In the genomic region with DNA sequence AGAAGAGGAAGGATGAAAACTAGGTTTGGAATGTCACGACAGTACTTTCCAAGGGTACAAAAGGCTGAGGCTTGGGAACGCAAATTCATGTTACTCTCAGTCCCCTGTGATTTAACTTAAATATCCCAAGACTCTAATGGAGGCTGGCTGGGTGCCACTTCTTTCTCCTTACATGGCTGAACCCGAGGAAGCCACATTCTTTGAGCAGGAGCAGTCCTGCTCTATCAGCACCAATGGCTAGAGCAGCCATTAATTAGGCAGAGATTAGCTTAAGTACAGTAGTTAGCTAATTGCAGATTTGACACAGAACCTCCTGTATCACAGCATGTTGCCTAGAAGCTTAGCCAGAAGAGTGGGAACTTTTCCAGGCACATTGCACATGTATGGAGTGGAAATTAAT, we compare ENCODE assay signal across 24 mouse cellular contexts.
DNase-seq lines count a peak whose midpoint lies in the region; ATAC-seq and TF ChIP-seq lines count a peak whose summit lies in the region.
"Had no signal": no experiment of that assay in that cellular context is flagged by ENCODE, and none has a peak within 500 bp of the region (broad histone marks: within the 10 kb centered on the region; RNA-seq: fewer than 3 reads in every experiment).

No protein-coding gene starts in this region.

- no peak overlapping the region for H3K4me2 ChIP-seq in embryonic facial prominence, embryonic 14.5 days (ENCODE audit: low read depth, low read length)
- H3K4me2 ChIP-seq: embryonic facial prominence, embryonic 15.5 days; heart, embryonic 15.5 days; hindbrain, embryonic 14.5 days; stomach, embryonic 15.5 days had no signal

- no peak overlapping the region for H3K9ac ChIP-seq in embryonic facial prominence, embryonic 14.5 days (ENCODE audit: low read depth, low read length)
- H3K9ac ChIP-seq: embryonic facial prominence, embryonic 15.5 days; heart, embryonic 15.5 days; hindbrain, embryonic 14.5 days; stomach, embryonic 15.5 days had no signal

- no peaks in the 10 kb centered on the region for H3K9me3 ChIP-seq in embryonic facial prominence, embryonic 14.5 days (ENCODE audit: control insufficient read depth, low read length)
- no peaks in the 10 kb centered on the region for H3K9me3 ChIP-seq in embryonic facial prominence, embryonic 10.5 days
- H3K9me3 ChIP-seq: embryonic facial prominence, embryonic 15.5 days; heart, embryonic 15.5 days; stomach, embryonic 15.5 days had no signal

- no peaks in the 10 kb centered on the region for H3K36me3 ChIP-seq in embryonic facial prominence, embryonic 14.5 days (ENCODE audit: control insufficient read depth, insufficient read depth, low read length)
- no peaks in the 10 kb centered on the region for H3K36me3 ChIP-seq in embryonic facial prominence, embryonic 10.5 days (replicated peaks)
- H3K36me3 ChIP-seq in kidney, adult 2 months (ENCODE audit: control insufficient read depth, insufficient read depth, low read length) = no peaks in the 10 kb centered on the region
- H3K36me3 ChIP-seq: embryonic facial prominence, embryonic 15.5 days; heart, embryonic 15.5 days; stomach, embryonic 15.5 days had no signal

- no peak for TF ChIP-seq CTCF in kidney, adult 2 months (conservative IDR thresholded peaks at IDR 0.05; ENCODE audit: insufficient read depth, insufficient read length, low read depth, low read length)

- H3K4me3 ChIP-seq in embryonic facial prominence, embryonic 14.5 days (ENCODE audit: low read depth, low read length) = no peak overlapping the region
- no peak overlapping the region for H3K4me3 ChIP-seq in embryonic facial prominence, embryonic 10.5 days
- H3K4me3 ChIP-seq in kidney, adult 2 months (ENCODE audit: insufficient read depth, low read depth, low read length) = no peak overlapping the region
- H3K4me3 ChIP-seq: embryonic facial prominence, embryonic 15.5 days; heart, embryonic 15.5 days; stomach, embryonic 15.5 days had no signal

- H3K4me1 ChIP-seq in embryonic facial prominence, embryonic 14.5 days (ENCODE audit: control insufficient read depth, insufficient read depth, low read length) = no peaks in the 10 kb centered on the region
- H3K4me1 ChIP-seq in embryonic facial prominence, embryonic 10.5 days = no peaks in the 10 kb centered on the region
- H3K4me1 ChIP-seq in kidney, adult 2 months (ENCODE audit: control insufficient read depth, insufficient read depth, low read length) = no peaks in the 10 kb centered on the region
- H3K4me1 ChIP-seq: embryonic facial prominence, embryonic 15.5 days; heart, embryonic 15.5 days; stomach, embryonic 15.5 days had no signal

- no peaks in the 10 kb centered on the region for H3K27me3 ChIP-seq in embryonic facial prominence, embryonic 14.5 days (replicated peaks; ENCODE audit: control insufficient read depth, insufficient read depth, low read length)
- no peaks in the 10 kb centered on the region for H3K27me3 ChIP-seq in embryonic facial prominence, embryonic 10.5 days (replicated peaks; ENCODE audit: low read depth, poor library complexity, severe bottlenecking)
- H3K27me3 ChIP-seq in kidney, adult 2 months (replicated peaks; ENCODE audit: control insufficient read depth, insufficient read depth, low read length) = no peaks in the 10 kb centered on the region
- H3K27me3 ChIP-seq: embryonic facial prominence, embryonic 15.5 days; heart, embryonic 15.5 days; stomach, embryonic 15.5 days had no signal

- DNase-seq in embryonic facial prominence, embryonic 14.5 days (ENCODE audit: low spot score) = peak; percentile 5
- no peak for DNase-seq in embryonic facial prominence, embryonic 10.5 days (ENCODE audit: low spot score)
- DNase-seq in kidney, postnatal 4 days = peak; percentile 15 to 38
- DNase-seq in kidney, adult 2 months = no peak
- peak; percentile 2 for DNase-seq in right cerebral cortex, postnatal 4 days
- no peak for DNase-seq in right cerebral cortex, postnatal 36 days (ENCODE audit: low spot score in 2 of 2)
- no peak for DNase-seq in frontal cortex, postnatal 14 days (ENCODE audit: low spot score in 2 of 2)
- DNase-seq in gastrocnemius, postnatal 10 days = no peak
- DNase-seq: adrenal gland, postnatal 25 days; cerebellum, adult 11-12 months; cerebellum, postnatal 36 days; embryo, embryonic 11 days; gastrocnemius, postnatal 36 days; heart, postnatal 4 days; left cerebral cortex, postnatal 4 days; lung, postnatal 4 days; thymus, postnatal 25 days had no signal

- H3K27ac ChIP-seq in embryonic facial prominence, embryonic 14.5 days (replicated peaks; ENCODE audit: low read depth, low read length) = no peak overlapping the region
- no peak overlapping the region for H3K27ac ChIP-seq in embryonic facial prominence, embryonic 10.5 days (replicated peaks)
- H3K27ac ChIP-seq in kidney, adult 2 months (ENCODE audit: insufficient read depth, low read depth, low read length) = no peak overlapping the region
- H3K27ac ChIP-seq: embryonic facial prominence, embryonic 15.5 days; heart, embryonic 15.5 days; hindbrain, embryonic 14.5 days; stomach, embryonic 15.5 days had no signal

- WGBS in embryonic facial prominence, embryonic 14.5 days = 51% methylated on average over 3 of the region's 3 CpGs
- 65% methylated on average over 3 of the region's 3 CpGs for WGBS in embryonic facial prominence, embryonic 10.5 days
- WGBS in kidney, adult 2 months = 39% methylated on average over 3 of the region's 3 CpGs

- TF ChIP-seq POLR2A in kidney, adult 2 months (IDR thresholded peaks at IDR 0.05; ENCODE audit: low read depth, low read length) = no peak

- no peak for ATAC-seq in embryonic facial prominence, embryonic 14.5 days (ENCODE audit: low read depth)
- ATAC-seq: CD4-positive, CD25-positive, alpha-beta regulatory T cell, adult 4 months; inflammation-experienced regulatory T-cells, adult 6 months; midbrain, embryonic 16.5 days had no signal

Comparison
In these comparisons a context has a peak if more than half of its experiments do, and no peak if none do; other contexts are left out.
1. DNase-seq: peak in embryonic facial prominence, embryonic 14.5 days (single experiment), kidney, postnatal 4 days (2 of 2) and right cerebral cortex, postnatal 4 days (single experiment); none in embryonic facial prominence, embryonic 10.5 days (single experiment), kidney, adult 2 months (single experiment), right cerebral cortex, postnatal 36 days (0 of 2), frontal cortex, postnatal 14 days (0 of 2) and gastrocnemius, postnatal 10 days (single experiment).